Mouse (Mus musculus): Measurements from ENCODE around the gene Cyp4b1. TPM values are rescaled to one million over a fixed set of nuclear protein-coding genes. Genes with fewer than 3 reads are reported as not detected.
A peak's percentile ranks its signal among the peaks of the same experiment; 100 is the strongest.
"Not testable (repeated sequence)": the region's sequence is repeated elsewhere in the genome, so short reads cannot be mapped to it uniquely, and the experiment has no call there.

Gene Cyp4b1
- polyA plus RNA-seq (2015; fragmentation: Nextera tagmentation; extraction: Ambion mirVana) = 1.4 and 2.6 TPM in 2 replicates

DNA sequence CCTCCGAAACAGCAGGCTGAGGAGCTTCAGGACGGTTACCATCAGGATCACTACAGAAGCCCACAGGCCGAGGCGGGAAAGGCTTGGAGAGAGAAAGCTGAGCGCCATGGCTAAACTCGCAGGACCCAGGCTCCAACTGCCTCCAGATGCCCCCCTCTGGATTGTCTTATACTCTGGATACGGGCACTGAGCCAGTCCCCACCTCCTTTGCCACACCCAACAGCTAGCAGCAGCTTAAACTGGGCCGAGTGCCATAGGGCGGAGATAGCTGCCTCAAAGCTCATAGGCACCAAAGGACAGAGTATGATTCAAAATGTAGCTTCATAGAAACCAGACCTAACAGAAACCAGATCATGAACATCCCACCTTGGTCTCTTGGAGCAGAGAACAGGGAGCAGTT is at the start of gene Cyp4b1:
TSS of gene Cyp4b1 (minus strand) at position 144 of the 400 bp plus-strand sequence.
- Histone ChIP-seq H3K9ac (no peak within 1 kb of the TSS), H3K9me3 (no peaks in the 10 kb centered on the region), H3K4me1 (no peaks in the 10 kb centered on the region), H3K4me2 (no peak within 1 kb of the TSS), H3K36me3 (no peaks in the 10 kb centered on the region), H3K4me3 (replicated peaks) (no peak within 1 kb of the TSS), H3K27ac (no peak within 1 kb of the TSS), H3K27me3 (replicated peaks) (no peaks in the 10 kb centered on the region)
- no peak for ATAC-seq (ENCODE audit: insufficient read depth, low FRiP score, low read depth)
- 78% methylated on average over 9 of the region's 9 CpGs for WGBS

DNA sequence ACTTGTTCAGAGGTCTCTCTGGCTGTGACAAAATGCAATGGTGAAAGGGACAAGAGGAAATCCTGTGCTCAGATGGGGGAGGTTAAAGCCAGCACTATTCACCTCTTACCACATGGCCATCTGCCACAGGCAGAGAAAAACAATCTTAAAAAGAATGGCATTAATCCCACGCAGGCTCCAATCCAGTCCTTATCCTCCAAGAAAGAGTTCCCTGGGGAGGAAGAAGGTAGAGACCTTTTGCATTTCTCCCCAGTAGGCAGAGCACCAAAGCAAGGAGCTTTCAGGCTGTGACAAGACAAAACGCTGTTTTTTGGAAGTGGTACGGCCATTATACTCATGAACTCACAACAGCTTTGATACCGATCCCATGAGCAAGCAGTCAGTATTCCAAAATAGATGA is 38.8 kb upstream of the Cyp4b1 start:
- Histone ChIP-seq H3K27ac (no peak overlapping the region), H3K4me2 (no peak overlapping the region), H3K9ac (no peak overlapping the region), H3K36me3 (no peaks in the 10 kb centered on the region), H3K27me3 (replicated peaks) (no peaks in the 10 kb centered on the region), H3K9me3 (no peaks in the 10 kb centered on the region), H3K4me3 (replicated peaks) (no peak overlapping the region), H3K4me1 (no peaks in the 10 kb centered on the region)
- WGBS = 60% methylated on average over 4 of the region's 4 CpGs
- ATAC-seq (ENCODE audit: insufficient read depth, low FRiP score, low read depth) = no peak

DNA sequence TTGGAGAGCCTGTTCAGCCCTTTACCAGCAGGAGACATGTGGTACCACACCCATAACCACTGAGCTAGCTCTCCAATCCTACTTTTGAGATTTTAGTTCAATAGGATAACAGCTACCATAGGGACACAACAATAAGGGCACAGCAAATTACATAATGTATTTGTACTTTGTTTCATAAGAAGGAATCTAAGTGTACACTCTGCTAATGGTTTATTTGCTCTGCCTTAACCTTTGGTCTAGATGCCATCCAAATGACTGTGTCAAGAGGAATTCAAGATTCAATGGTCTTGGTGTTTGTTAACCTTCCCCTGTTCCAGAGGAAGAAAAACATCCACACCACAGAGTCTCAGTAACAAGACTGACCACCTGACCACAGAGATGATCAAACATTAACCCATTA is 11.7 kb upstream of the Cyp4b1 start:
- no peak for ATAC-seq (ENCODE audit: insufficient read depth, low FRiP score, low read depth)
- H3K9ac ChIP-seq = no peak overlapping the region
- H3K9me3 ChIP-seq = no peaks in the 10 kb centered on the region
- 0 out of 2 replicates have a peak, but pooled peaks cover 3% of the 10 kb centered on the region for H3K4me1 ChIP-seq
- no peak overlapping the region for H3K4me3 ChIP-seq (replicated peaks)
- no peak overlapping the region for H3K4me2 ChIP-seq
- no peak overlapping the region for H3K27ac ChIP-seq
- no peaks in the 10 kb centered on the region for H3K36me3 ChIP-seq
- H3K27me3 ChIP-seq (replicated peaks) = no peaks in the 10 kb centered on the region

DNA sequence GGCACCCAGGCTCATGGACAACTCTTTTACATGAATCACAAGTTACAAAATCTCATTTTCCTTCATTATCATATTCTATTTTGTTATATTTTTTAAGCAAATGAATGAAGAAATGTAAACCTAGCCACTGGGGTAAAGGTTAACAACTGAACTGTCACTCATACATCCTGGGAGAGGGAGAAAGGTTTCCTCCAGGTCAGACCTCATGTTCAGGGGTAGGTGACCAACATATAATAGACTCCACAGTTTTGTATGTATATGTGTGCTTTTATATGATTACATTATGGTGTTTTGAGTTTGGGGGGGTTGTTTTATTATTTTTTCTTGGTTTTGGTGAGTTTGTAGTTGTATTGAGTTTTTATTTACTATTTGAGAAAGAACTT is 10.3 kb upstream of the Cyp4b1 start:
- no peak for ATAC-seq (ENCODE audit: insufficient read depth, low FRiP score, low read depth)
- Histone ChIP-seq H3K36me3 (no peaks in the 10 kb centered on the region), H3K9ac (no peak overlapping the region), H3K27ac (no peak overlapping the region), H3K4me3 (replicated peaks) (0 out of 2 replicates have a peak overlapping the region, but pooled peaks have one; percentile 39), H3K9me3 (no peaks in the 10 kb centered on the region), H3K4me1 (0 out of 2 replicates have a peak, but pooled peaks cover 3% of the 10 kb centered on the region), H3K4me2 (peak overlapping the region; percentile 84), H3K27me3 (replicated peaks) (no peaks in the 10 kb centered on the region)

DNA sequence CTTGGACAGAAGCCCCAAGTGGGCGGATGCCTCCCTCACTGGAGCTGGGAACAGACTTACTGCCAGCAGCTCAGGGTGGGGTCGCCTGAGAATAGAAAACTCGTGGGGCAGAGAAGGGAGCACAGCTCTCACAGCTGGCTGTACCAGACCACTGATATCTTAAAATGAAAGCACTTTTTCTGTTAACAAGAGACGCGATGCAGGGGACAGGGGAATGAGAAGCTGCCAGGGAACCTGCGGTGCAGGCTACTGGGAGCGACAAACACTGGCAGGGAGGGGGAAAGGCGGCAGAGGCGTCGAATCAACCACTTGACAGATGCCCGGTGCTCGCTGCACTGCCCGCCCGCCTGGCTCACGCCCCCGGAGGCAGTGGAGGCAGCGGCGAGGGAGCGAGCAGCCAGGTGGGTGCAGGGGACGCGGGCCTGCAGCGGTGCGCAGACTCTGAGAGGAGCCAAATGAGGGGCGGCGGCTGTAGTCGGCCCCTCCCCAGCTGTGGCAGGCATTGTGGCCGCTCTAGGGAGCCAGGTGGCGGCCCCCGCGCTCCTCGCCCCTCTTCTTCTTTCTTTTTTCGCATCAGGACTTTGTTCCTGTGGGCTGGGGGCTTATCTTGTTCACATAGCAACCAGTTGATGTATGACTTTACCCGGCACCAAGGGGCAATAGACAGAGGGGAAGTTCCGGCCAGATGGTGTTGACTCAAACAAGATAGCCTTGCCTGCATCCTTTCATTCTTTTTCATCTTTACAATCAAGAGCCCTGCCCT is 9.8 kb upstream of the Cyp4b1 start:
- Histone ChIP-seq H3K36me3 (no peaks in the 10 kb centered on the region), H3K9ac (no peak overlapping the region), H3K4me1 (0 out of 2 replicates have a peak, but pooled peaks cover 3% of the 10 kb centered on the region), H3K4me2 (peak overlapping the region; percentile 84), H3K27me3 (replicated peaks) (no peaks in the 10 kb centered on the region), H3K27ac (no peak overlapping the region), H3K4me3 (replicated peaks) (peak overlapping the region; percentile 39), H3K9me3 (no peaks in the 10 kb centered on the region)
- ATAC-seq (ENCODE audit: insufficient read depth, low FRiP score, low read depth) = peak; percentile 87
- WGBS = under 1% methylated on average over 34 of the region's 34 CpGs

DNA sequence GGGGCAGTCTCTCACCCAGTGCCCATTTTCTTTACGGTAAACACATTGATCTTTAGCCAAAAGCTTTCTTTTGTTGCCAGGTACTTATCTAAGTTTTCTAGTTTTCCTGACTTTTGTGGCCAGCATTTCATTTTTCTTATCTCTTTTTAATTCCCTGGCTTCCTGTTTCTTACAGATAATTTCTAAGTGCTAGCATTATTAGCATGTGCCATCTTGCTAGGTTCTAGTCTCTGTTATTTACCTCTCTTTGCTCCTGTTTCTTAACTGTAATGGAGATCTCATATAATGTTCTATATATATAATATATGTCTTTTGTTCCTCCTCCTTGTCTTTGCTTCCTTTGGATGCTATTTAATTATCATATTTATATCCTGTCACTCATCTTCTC is 9.0 kb upstream of the Cyp4b1 start:
- not testable (repeated sequence) for H3K27me3 ChIP-seq (replicated peaks)

DNA sequence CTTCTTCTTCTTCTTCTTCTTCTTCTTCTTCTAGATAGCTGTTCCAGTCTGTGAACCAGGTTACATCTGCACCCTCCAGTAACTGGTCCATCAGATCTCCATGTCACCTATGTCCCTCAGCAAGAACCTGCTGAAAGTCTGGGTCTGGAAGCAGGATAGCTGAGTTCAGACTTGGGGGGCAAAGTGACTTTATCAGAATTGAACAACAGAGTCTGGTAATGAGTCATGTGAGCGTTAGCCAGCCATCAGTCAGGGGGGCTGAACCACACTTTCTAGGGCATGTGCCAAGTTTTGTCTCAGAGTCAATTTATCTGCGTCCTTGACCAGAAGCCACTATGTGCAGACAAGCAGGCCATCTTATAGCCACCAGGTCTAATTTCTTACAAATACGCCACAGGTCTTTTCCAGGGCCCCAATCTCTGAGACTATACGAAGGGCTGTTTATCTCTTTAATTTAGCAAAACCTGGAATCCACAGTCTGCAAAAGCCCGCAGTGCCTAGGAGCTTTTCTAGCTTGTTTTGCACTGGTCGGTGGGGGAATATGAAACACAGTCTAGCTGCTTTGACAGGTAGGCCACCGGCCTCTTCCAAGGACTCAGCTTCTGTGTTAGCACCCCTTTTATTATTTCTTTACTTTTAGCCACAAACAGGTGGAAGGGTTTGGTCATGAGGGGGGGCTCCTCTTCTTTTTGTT is 8.5 kb upstream of the Cyp4b1 start:
- H3K27ac ChIP-seq; H3K4me3 ChIP-seq (replicated peaks); ATAC-seq (ENCODE audit: insufficient read depth, low FRiP score, low read depth); H3K9ac ChIP-seq; H3K4me1 ChIP-seq; H3K9me3 ChIP-seq; H3K36me3 ChIP-seq; H3K27me3 ChIP-seq (replicated peaks); H3K4me2 ChIP-seq: not testable (repeated sequence)
- WGBS = 69% methylated on average over 7 of the region's 7 CpGs

More for the DNA sequence above, 9.0 kb upstream of the Cyp4b1 start:
- H3K4me2 ChIP-seq; ATAC-seq (ENCODE audit: insufficient read depth, low FRiP score, low read depth); H3K9ac ChIP-seq; H3K36me3 ChIP-seq; H3K4me1 ChIP-seq; H3K9me3 ChIP-seq; H3K27ac ChIP-seq; H3K4me3 ChIP-seq (replicated peaks): not testable (repeated sequence)
- WGBS = 61% methylated on average over 1 of the region's 1 CpGs

DNA sequence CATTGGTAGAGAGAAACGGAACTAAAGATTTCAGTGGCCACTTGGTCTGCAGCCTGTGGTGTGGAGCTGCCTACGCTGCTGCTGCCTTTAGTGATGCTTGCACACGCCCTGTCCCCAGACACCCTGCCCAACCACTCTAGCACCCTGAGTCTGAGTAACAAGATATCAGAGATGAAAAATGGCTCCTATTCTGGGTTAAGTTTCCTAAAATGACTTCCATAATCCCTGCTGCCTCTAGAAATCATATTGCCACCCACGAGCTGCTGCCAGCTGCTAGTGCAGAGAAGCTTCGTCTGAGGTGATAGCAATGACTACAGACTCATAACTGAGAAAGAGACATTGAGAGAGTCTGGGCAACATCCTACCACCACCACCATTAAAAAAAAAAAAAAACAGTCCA is 3.3 kb upstream of the Cyp4b1 start:
- Histone ChIP-seq H3K4me1 (no peaks in the 10 kb centered on the region), H3K36me3 (no peaks in the 10 kb centered on the region), H3K27me3 (replicated peaks) (no peaks in the 10 kb centered on the region), H3K4me2 (no peak overlapping the region), H3K9ac (no peak overlapping the region), H3K9me3 (no peaks in the 10 kb centered on the region), H3K27ac (no peak overlapping the region), H3K4me3 (replicated peaks) (no peak overlapping the region)
- ATAC-seq (ENCODE audit: insufficient read depth, low FRiP score, low read depth) = no peak
- 68% methylated on average over 5 of the region's 5 CpGs for WGBS

DNA sequence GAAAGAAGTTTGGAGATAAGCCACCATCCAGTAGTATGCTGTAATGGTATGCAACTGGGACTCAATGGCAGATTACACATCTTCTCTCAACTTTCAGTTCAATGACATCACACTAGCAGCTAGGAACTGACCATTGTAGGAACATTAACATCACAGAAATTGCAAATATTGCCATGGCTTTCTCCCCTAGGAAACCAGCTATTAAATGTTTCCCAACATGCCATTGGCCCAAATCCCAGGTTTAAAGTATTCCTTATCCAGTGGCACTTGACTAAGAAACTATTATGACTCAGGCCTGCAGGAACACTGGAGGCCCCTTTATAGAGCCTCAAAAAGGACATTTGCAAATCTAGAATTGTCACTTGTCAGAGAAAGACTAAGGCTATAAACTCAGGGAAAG is 1.8 kb upstream of the Cyp4b1 start:
- Histone ChIP-seq H3K27ac (no peak overlapping the region), H3K36me3 (no peaks in the 10 kb centered on the region), H3K9me3 (no peaks in the 10 kb centered on the region), H3K27me3 (replicated peaks) (no peaks in the 10 kb centered on the region), H3K4me2 (no peak overlapping the region), H3K4me1 (no peaks in the 10 kb centered on the region), H3K4me3 (replicated peaks) (no peak overlapping the region), H3K9ac (no peak overlapping the region)
- ATAC-seq (ENCODE audit: insufficient read depth, low FRiP score, low read depth) = no peak

DNA sequence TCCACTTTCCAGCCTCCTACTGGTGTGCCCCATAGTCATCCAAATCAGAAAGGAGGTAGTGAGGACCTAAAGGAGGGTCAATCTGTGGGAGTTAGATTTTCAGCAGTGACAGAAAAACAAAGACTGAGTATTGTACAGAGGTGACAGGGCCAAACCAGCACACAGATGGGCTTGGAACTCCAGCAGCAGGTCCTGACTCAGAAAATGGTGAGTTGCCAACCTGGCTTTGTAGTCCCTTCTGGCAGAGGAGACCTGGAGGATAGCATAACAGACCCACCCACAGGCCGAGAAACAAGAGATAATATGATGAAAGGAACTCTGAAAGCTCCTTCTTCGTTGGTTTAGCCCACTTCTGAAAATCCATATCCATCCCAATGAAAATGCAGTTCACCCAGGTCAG is 1.2 kb upstream of the Cyp4b1 start:
- no peak overlapping the region for H3K27ac ChIP-seq
- no peak for ATAC-seq (ENCODE audit: insufficient read depth, low FRiP score, low read depth)
- no peak overlapping the region for H3K4me2 ChIP-seq
- no peak overlapping the region for H3K4me3 ChIP-seq (replicated peaks)
- WGBS = 62% methylated on average over 2 of the region's 2 CpGs
- no peaks in the 10 kb centered on the region for H3K9me3 ChIP-seq
- no peaks in the 10 kb centered on the region for H3K27me3 ChIP-seq (replicated peaks)
- H3K36me3 ChIP-seq = no peaks in the 10 kb centered on the region
- H3K9ac ChIP-seq = no peak overlapping the region
- no peaks in the 10 kb centered on the region for H3K4me1 ChIP-seq

DNA sequence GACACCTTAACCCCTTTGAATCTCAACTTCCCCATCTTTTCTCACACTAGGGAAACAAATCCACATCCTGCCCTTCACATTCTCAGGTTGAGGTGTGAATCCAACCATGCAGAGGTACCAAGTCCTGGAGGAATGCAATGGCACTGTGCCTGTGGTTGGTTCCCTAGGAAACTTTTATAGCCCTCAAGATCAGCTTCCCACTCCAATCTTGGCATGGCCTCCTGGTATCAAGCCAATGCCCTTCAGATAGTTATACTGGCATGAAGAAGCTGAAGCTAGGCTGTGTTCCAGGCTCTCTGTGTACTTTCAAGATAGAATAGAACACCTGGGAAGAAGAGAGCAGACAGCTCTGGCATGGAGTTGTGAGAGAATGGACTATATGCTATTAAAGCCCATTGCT is 2.2 kb downstream of the Cyp4b1 start:
- Histone ChIP-seq H3K4me2 (no peak overlapping the region), H3K36me3 (no peaks in the 10 kb centered on the region), H3K27ac (no peak overlapping the region), H3K9ac (no peak overlapping the region), H3K27me3 (replicated peaks) (no peaks in the 10 kb centered on the region), H3K4me1 (no peaks in the 10 kb centered on the region), H3K9me3 (no peaks in the 10 kb centered on the region), H3K4me3 (replicated peaks) (no peak overlapping the region)
- no peak for ATAC-seq (ENCODE audit: insufficient read depth, low FRiP score, low read depth)

DNA sequence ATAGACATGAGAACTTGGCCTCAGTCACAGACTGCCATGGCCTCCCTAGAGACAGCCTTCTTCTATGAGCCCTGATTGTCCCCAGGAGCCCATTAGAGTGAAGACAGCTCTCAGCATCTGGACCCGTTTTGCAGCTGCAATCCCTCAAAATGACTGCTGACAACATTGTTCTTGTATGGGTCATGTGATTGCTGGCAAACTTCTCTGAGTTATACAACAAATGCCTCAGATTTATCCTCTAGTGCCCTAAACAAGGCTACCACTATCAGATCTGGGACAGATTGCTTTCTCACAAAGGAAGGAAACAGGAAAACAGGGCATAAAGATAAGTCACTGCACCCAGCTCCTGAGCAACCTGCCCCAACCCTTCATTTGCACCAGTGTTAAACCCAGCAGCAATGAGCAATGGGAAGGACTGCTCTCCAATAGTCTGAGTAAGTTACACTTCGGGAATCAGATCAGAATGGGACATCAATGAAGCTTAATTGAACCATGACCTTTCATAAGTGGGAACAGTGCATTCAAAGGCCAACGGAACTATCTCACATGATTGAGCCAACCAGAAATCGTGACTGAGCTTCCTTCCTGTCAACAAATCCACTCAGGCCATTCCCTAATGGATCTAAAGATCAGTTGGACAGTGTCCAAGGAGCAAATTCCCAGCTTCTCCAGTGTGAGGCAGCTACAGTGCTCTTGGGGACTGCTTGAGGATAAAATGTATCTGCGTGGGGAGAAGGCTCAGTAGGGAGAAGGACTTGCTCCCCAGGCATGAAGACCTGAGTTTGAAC is 4.4 kb downstream of the Cyp4b1 start:
- no peak overlapping the region for H3K4me2 ChIP-seq
- H3K27ac ChIP-seq = no peak overlapping the region
- WGBS = 33% methylated on average over 5 of the region's 5 CpGs
- no peak overlapping the region for H3K4me3 ChIP-seq (replicated peaks)
- no peak overlapping the region for H3K9ac ChIP-seq
- H3K4me1 ChIP-seq = no peaks in the 10 kb centered on the region
- H3K27me3 ChIP-seq (replicated peaks) = no peaks in the 10 kb centered on the region
- H3K36me3 ChIP-seq = no peaks in the 10 kb centered on the region
- H3K9me3 ChIP-seq = no peaks in the 10 kb centered on the region
- ATAC-seq (ENCODE audit: insufficient read depth, low FRiP score, low read depth) = peak; percentile 46; the same call in 1 of the 2 replicates

All from stomach, embryonic 15.5 days (tissue).